Comparison of ENCODE assay signal across 12 mouse cellular contexts in the genomic region with DNA sequence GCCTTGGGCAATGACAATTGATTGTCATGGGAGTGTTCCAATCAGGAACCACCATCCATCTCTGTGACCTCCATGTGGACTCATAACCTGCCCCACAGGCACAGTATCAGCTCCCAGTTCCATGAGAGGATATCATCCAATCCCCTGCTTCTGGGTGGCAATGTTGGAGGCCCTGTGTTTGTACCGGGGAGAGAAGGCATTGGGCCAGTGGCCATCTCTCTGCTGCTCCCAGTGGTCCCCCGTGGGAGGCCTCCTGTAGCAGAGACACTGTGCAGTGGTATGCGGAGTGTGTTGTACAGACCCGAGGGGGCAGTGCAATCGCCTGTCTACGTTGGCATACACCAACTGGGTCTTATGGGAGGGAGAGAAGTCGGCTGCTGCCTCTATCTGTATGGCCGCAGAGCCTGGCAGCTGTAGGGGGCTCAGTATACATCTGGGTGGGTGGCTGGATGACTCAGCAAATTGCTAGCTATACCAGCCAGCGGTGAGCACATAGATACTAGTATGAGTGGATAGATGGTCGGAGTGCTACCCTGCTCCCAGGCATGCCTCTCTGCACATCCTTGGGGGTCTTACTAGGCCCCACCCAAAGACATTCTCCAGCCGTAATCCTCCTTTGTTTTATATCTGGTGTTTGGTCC. TPM values are rescaled to one million over a fixed set of nuclear protein-coding genes. Genes with fewer than 3 reads are reported as not detected.
DNase-seq lines count a peak whose midpoint lies in the region; ATAC-seq and TF ChIP-seq lines count a peak whose summit lies in the region.
"Had no signal": no experiment of that assay in that cellular context is flagged by ENCODE, and none has a peak within 500 bp of the region (broad histone marks: within the 10 kb centered on the region; RNA-seq: fewer than 3 reads in every experiment).

No protein-coding gene starts in this region.

- DNase-seq in heart, adult 2 months: no peak
- DNase-seq in heart, postnatal 14 days: no peak
- no peak for DNase-seq in lung, postnatal 0 days (ENCODE audit: low spot score)
- no peak for DNase-seq in lung, adult 18-20 months
- no peak for DNase-seq in ovary, postnatal 14 days (ENCODE audit: low spot score)
- DNase-seq in cerebellum, postnatal 10 days: no peak
- DNase-seq: adrenal gland, postnatal 36 days; cerebellum, postnatal 36 days; kidney, adult 9 months; lung, postnatal 14 days had no signal

- no peak overlapping the region for H3K4me3 ChIP-seq in heart, adult 2 months
- no peak overlapping the region for H3K4me3 ChIP-seq in lung, postnatal 0 days (ENCODE audit: low read depth, low read length)
- H3K4me3 ChIP-seq in liver, embryonic 16.5 days (ENCODE audit: low read depth, low read length): no peak overlapping the region

- intact Hi-C loops in heart, adult 2 months (cut with DNase I): no loop called here
- intact Hi-C loops in heart, postnatal 14 days (cut with DNase I): no loop called here

- no peak overlapping the region for H3K9ac ChIP-seq in heart, adult 2 months (ENCODE audit: low read depth, low read length)
- H3K9ac ChIP-seq in lung, postnatal 0 days (replicated peaks; ENCODE audit: low read depth): no peak overlapping the region
- peak overlapping the region; percentile 51 for H3K9ac ChIP-seq in liver, embryonic 16.5 days (ENCODE audit: low read depth, low read length)

- no peaks in the 10 kb centered on the region for H3K36me3 ChIP-seq in heart, adult 2 months (ENCODE audit: control insufficient read depth, insufficient read depth, low read length)
- H3K36me3 ChIP-seq in lung, postnatal 0 days (ENCODE audit: insufficient read depth, low read length): no peaks in the 10 kb centered on the region
- H3K36me3 ChIP-seq in liver, embryonic 16.5 days (ENCODE audit: control insufficient read depth, insufficient read depth): no peaks in the 10 kb centered on the region

- no peak for TF ChIP-seq EP300 in heart, adult 2 months (IDR thresholded peaks at IDR 0.05; ENCODE audit: insufficient read depth, low read depth, low read length)
- TF ChIP-seq EP300 in lung, postnatal 0 days (IDR thresholded peaks at IDR 0.05): no peak

- WGBS in heart, adult 2 months: 71% methylated on average over 11 of the region's 11 CpGs
- WGBS in lung, postnatal 0 days: 81% methylated on average over 11 of the region's 11 CpGs
- 32% methylated on average over 11 of the region's 11 CpGs for WGBS in liver, embryonic 16.5 days (ENCODE audit: insufficient replicate concordance)

- no peak for TF ChIP-seq POLR2A in heart, adult 2 months (IDR thresholded peaks at IDR 0.05; ENCODE audit: insufficient read depth, low read depth, low read length)

- H3K27ac ChIP-seq in heart, adult 2 months: peak overlapping the region; percentile 84
- H3K27ac ChIP-seq in lung, postnatal 0 days (ENCODE audit: low read length): no peak overlapping the region
- H3K27ac ChIP-seq in liver, embryonic 16.5 days (ENCODE audit: low read length): peak overlapping the region; percentile 96

- ATAC-seq in lung, postnatal 0 days: no peak
- ATAC-seq in erythroid progenitor cell, adult 5-6 weeks (replicated peaks; ENCODE audit: low FRiP score, poor library complexity, severe bottlenecking): 0 out of 2 replicates have a peak, but pooled peaks have one; percentile 7
- peak; percentile 20 for ATAC-seq in liver, embryonic 16.5 days (ENCODE audit: low read depth)

- H3K4me2 ChIP-seq in lung, postnatal 0 days (replicated peaks; ENCODE audit: low read depth, low read length): no peak overlapping the region
- peak overlapping the region; percentile 34 for H3K4me2 ChIP-seq in liver, embryonic 16.5 days (ENCODE audit: low read depth, low read length)

- H3K9me3 ChIP-seq in lung, postnatal 0 days (ENCODE audit: low read length): no peaks in the 10 kb centered on the region
- no peaks in the 10 kb centered on the region for H3K9me3 ChIP-seq in liver, embryonic 16.5 days (replicated peaks; ENCODE audit: control insufficient read depth, low read length)

- H3K27me3 ChIP-seq in heart, adult 2 months (ENCODE audit: control insufficient read depth, insufficient read depth, low read length): no peaks in the 10 kb centered on the region
- H3K27me3 ChIP-seq in lung, postnatal 0 days (replicated peaks; ENCODE audit: insufficient read depth, low read length): no peaks in the 10 kb centered on the region
- no peaks in the 10 kb centered on the region for H3K27me3 ChIP-seq in liver, embryonic 16.5 days (ENCODE audit: control insufficient read depth, insufficient read depth, low read depth, low read length)

- TF ChIP-seq CTCF in heart, adult 2 months (IDR thresholded peaks at IDR 0.05): peak; percentile 27
- peak; percentile 8; the same call in 1 of the 2 replicates for TF ChIP-seq CTCF in lung, postnatal 0 days (IDR thresholded peaks at IDR 0.05)

- peaks cover 28% of the 10 kb centered on the region for H3K4me1 ChIP-seq in heart, adult 2 months (ENCODE audit: control insufficient read depth, insufficient read depth, low read length)
- H3K4me1 ChIP-seq in lung, postnatal 0 days (ENCODE audit: insufficient read depth, low read depth, low read length): no peaks in the 10 kb centered on the region
- H3K4me1 ChIP-seq in liver, embryonic 16.5 days (ENCODE audit: control insufficient read depth, low read depth, low read length): peaks cover 71% of the 10 kb centered on the region

- no peaks in the 10 kb centered on the region for H3K79me2 ChIP-seq in heart, adult 2 months (replicated peaks; ENCODE audit: control insufficient read depth, insufficient read depth, low read length)

RNA-seq across cellular contexts. Expression of gene Gramd4, which starts 50.5 kb away (rescaled TPM):
- 10 to 100 TPM; 27.6 to 31.5 TPM for total RNA-seq in heart, adult 2 months (2021)
- 25.3 and 39.8 TPM in 2 replicates for polyA plus RNA-seq in heart, adult 2 months (2012; rRNA removed)
- total RNA-seq in heart, postnatal 14 days (2021): 10 to 100 TPM; 32.4 to 35.0 TPM
- polyA plus RNA-seq in lung, postnatal 0 days (2015; fragmentation: Nextera tagmentation; extraction: Ambion mirVana): 9.9 and 11.1 TPM in 2 replicates
- 10.8 and 16.8 TPM in 2 replicates for total RNA-seq in erythroid progenitor cell, adult 5-6 weeks (2015; ENCODE audit: low replicate concordance)
- total RNA-seq in erythroid progenitor cell, adult 5-6 weeks (2017; ENCODE audit: low replicate concordance): 18.9 and 37.5 TPM in 2 replicates
- 3.4 and 3.5 TPM in 2 replicates for polyA plus RNA-seq in liver, embryonic 16.5 days (2015; fragmentation: Nextera tagmentation; extraction: Ambion mirVana)
